Mouse (Mus musculus) forebrain, postnatal 0 days (tissue): ENCODE measurements at regions not wholly inside any gene's neighbourhood (a gene's known extent, or its start where the extent isn't known, plus 50 kb on each side); places are given as distances from the start of the nearest gene placed in this dataset.
A peak's percentile ranks its signal among the peaks of the same experiment; 100 is the strongest.

Experiments used
- ATAC-seq: fragments of 200-750 bp; cut with Nextera tagmentation; 2 replicates; pipeline ENCODE4 v1.8.0; 2017; ENCODE audit warnings: mild to moderate bottlenecking, moderate library complexity
- DNase-seq: peaks from one replicate; pipeline ENCODE4 v3.0.0-alpha.2; 2015
- H3K27ac ChIP-seq: fragments of 300-500 bp; sonication (generic); 2 replicates; pipeline ENCODE4 v1.5.1; 2014; ENCODE audit warnings: low read depth, mild to moderate bottlenecking, antibody characterized with exemption, low read length, moderate library complexity, mixed read lengths
- H3K27me3 ChIP-seq: fragments of 300-500 bp; sonication (generic); 2 replicates; pipeline ENCODE4 v1.6.1; 2014; ENCODE audit warnings: mild to moderate bottlenecking, low read length, mixed read lengths; ENCODE audit not compliant: insufficient read depth
- H3K36me3 ChIP-seq: fragments of 300-500 bp; sonication (generic); 2 replicates; pipeline ENCODE4 v1.6.1; 2014; ENCODE audit warnings: mild to moderate bottlenecking, moderate library complexity; ENCODE audit not compliant: insufficient read depth
- H3K4me1 ChIP-seq: fragments of 300-500 bp; sonication (generic); 2 replicates; pipeline ENCODE4 v1.6.1; 2014; ENCODE audit warnings: antibody characterized with exemption; ENCODE audit not compliant: insufficient read depth
- H3K4me2 ChIP-seq: fragments of 300-500 bp; sonication (generic); 2 replicates; pipeline ENCODE4 v1.6.1; 2014; ENCODE audit warnings: low read depth, mild to moderate bottlenecking, moderate library complexity
- H3K4me3 ChIP-seq: fragments of 300-500 bp; sonication (generic); 2 replicates; pipeline ENCODE4 v1.5.1; 2014; ENCODE audit warnings: low read depth, low read length, mixed read lengths
- H3K9ac ChIP-seq: fragments of 300-500 bp; sonication (generic); 2 replicates; pipeline ENCODE4 v1.6.1; 2014; ENCODE audit warnings: mild to moderate bottlenecking
- H3K9me3 ChIP-seq: fragments of 300-500 bp; sonication (generic); 2 replicates; pipeline ENCODE4 v1.6.1; 2016; ENCODE audit warnings: low read length
- CTCF ChIP-seq: sonication (generic); IDR thresholded peaks from 2 replicates; pipeline ENCODE4 v1.5.1; 2016; ENCODE audit warnings: antibody characterized with exemption, control low read depth, low read depth
- WGBS: fragments of 180-500 bp; shearing (Covaris S2); extraction: QIAGEN DNeasy Blood & Tissue Kit; methylation state at CpG from one replicate; pipeline ENCODE4 v1.1.7; 2014; 5-methylcytosine and 5-hydroxymethylcytosine counted together

DNA sequence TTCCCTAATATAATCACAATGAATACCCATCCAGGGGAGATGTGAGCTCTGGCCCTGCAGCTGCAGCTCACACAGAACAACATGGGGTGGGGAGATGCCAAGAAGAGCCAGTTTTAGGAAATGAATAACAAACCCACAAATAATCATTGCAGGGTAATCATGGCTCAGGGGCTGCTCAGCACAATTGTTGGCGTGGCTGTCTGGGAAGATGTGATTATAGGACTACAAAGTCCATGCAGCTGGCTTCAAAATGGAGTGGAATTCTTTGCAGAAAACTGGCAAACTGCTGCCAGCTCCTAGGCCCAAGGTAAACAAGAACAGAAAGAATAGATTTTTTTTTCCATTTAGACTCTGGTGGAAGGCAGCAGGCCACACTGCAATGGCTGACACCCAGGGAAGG, 343.6 kb downstream of the Nuf2 start:
- Histone ChIP-seq H3K9ac (no peak overlapping the region), H3K4me1 (no peaks in the 10 kb centered on the region), H3K4me3 (no peak overlapping the region), H3K9me3 (no peaks in the 10 kb centered on the region), H3K27me3 (no peaks in the 10 kb centered on the region), H3K27ac (no peak overlapping the region), H3K4me2 (no peak overlapping the region), H3K36me3 (no peaks in the 10 kb centered on the region)
- DNase-seq (peak; percentile 64), ATAC-seq (peak; percentile 95)
- WGBS: 25% methylated on average over 1 of the region's 1 CpGs
- TF ChIP-seq CTCF: no peak

DNA sequence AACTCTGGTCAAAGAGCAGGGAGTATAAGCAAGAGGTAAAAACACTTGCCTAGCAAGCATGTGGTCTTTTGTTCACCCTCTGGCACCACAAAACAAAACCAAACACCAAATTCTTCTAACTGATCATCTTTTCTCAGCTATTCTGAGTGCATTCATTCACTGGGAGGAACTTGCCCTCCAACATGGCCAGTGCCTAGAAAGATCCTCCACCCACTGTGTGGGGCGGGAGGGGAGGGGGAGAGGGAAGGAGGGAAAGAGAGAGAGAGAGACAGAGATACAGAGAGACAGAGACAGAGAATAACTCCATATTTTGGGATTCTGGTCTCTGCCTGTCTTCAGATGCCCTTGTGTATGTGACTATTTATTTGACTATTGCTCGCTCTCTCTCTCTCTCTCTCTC, 360.9 kb downstream of the Nuf2 start:
- DNase-seq: no peak
- Histone ChIP-seq H3K4me1 (no peaks in the 10 kb centered on the region), H3K4me2 (no peak overlapping the region), H3K36me3 (no peaks in the 10 kb centered on the region), H3K9ac (no peak overlapping the region), H3K4me3 (no peak overlapping the region), H3K9me3 (no peaks in the 10 kb centered on the region), H3K27ac (no peak overlapping the region), H3K27me3 (no peaks in the 10 kb centered on the region)
- WGBS: 81% methylated on average over 2 of the region's 2 CpGs
- no peak for ATAC-seq
- TF ChIP-seq CTCF: no peak

DNA sequence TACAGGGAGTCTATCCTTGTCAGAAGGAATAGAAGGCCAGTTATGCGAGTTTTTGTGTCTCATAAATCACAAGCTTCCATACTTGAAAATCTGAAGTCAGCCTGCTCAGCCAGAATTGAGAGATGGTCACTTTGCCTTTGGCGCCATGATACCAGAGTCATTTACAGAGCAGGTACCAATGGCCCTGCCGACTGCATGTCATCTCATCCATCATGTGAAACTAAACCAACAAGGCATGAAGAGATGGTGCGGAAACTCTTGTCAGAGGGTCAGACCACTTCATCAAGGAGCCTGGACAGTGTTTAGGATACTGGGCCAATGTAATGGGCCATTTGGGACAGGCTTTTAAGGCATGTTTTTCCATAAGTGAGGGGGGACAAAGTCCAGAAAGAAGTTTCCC, 363.2 kb downstream of the Nuf2 start:
- Histone ChIP-seq H3K36me3 (no peaks in the 10 kb centered on the region), H3K9ac (no peak overlapping the region), H3K27ac (no peak overlapping the region), H3K9me3 (no peaks in the 10 kb centered on the region), H3K4me3 (no peak overlapping the region), H3K27me3 (no peaks in the 10 kb centered on the region), H3K4me2 (no peak overlapping the region), H3K4me1 (no peaks in the 10 kb centered on the region)
- no peak for DNase-seq
- no peak for TF ChIP-seq CTCF
- WGBS: 94% methylated on average over 4 of the region's 4 CpGs
- no peak for ATAC-seq

DNA sequence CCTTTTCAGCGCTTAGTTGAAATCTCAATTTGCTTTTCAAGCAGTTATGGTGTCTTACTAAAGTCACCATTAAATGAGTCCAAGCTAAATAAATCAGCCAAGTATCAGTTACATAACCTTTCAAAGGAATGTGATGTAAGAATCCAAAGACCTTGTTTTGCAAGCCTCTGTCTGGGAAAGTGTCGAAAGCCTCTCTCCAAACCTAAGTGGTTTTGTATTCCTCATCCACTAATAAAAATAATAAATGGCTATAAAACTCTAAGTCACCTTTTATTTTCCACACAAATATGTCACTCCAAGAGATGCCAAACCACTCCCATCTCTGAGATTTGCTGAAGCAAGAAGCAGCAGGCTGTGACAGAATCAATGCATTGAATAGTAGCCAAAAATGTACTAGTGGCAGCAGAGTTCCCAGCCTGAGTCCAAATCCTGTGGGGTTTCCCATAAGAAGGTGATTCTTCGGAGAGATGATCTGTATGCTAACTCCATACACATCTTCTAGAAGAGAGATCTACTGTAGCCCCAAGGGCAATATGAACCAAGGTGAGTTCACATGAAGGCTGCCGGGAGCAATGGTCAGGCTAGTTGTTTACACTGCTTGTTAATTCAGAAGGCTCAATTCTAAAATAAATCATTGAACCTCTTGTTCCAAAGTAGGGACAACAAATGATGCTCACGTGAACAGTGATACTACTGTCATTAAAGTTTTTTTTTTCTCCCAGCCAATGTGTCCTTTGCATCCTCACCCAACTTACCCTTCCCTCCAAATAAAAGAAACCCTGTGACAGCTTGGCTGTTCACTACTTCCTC, 365.0 kb downstream of the Nuf2 start:
- H3K27ac ChIP-seq: no peak overlapping the region
- no peaks in the 10 kb centered on the region for H3K27me3 ChIP-seq
- no peaks in the 10 kb centered on the region for H3K36me3 ChIP-seq
- 86% methylated on average over 5 of the region's 5 CpGs for WGBS
- ATAC-seq: no peak
- no peak overlapping the region for H3K4me3 ChIP-seq
- no peak overlapping the region for H3K4me2 ChIP-seq
- no peak overlapping the region for H3K9ac ChIP-seq
- no peaks in the 10 kb centered on the region for H3K4me1 ChIP-seq
- DNase-seq: no peak
- no peak for TF ChIP-seq CTCF
- H3K9me3 ChIP-seq: no peaks in the 10 kb centered on the region

DNA sequence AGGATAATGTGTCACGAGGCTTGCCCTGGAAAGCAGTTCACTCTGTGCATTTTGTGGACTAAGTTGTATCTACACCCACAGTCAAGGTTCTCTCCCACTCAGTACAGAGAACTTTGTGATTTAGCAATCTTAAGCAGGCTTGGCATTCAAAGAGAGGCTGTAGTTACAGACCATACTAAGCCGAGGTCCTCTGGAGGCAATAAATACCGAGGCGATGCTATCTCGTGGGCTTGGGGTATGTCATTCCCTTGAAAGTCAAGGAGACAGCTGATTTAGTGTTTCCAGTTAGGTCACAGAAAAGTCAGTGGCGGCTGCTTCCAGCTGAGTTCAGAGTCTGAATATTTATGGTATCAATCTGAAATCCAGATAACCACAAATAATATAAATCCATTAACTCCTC, 370.4 kb downstream of the Nuf2 start:
- H3K36me3 ChIP-seq: no peaks in the 10 kb centered on the region
- H3K27ac ChIP-seq: no peak overlapping the region
- H3K27me3 ChIP-seq: no peaks in the 10 kb centered on the region
- H3K9ac ChIP-seq: no peak overlapping the region
- no peak for TF ChIP-seq CTCF
- WGBS: 86% methylated on average over 6 of the region's 6 CpGs
- H3K4me1 ChIP-seq: no peaks in the 10 kb centered on the region
- DNase-seq (no peak), ATAC-seq (no peak)
- no peak overlapping the region for H3K4me2 ChIP-seq
- no peak overlapping the region for H3K4me3 ChIP-seq
- no peaks in the 10 kb centered on the region for H3K9me3 ChIP-seq

DNA sequence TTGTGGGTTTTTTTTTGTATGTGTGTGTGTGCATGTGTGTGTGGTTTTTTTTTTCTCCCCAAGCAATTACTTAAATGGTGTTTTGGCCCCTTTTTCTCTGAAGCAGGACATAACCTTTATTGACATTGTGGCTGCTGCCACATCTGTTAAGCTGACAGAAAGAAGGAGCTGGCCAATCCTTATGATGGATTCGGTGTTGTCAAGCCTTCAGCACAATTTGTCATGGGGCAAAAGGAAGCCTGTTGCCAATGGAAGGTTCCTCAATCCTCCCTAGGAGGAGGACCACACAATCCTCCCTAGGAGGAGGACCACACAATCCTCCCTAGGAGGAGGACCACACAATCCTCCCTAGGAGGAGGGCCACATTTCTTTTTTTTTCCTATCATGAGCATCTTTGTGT, 371.0 kb downstream of the Nuf2 start:
- Histone ChIP-seq H3K9ac (no peak overlapping the region), H3K27me3 (no peaks in the 10 kb centered on the region), H3K4me1 (no peaks in the 10 kb centered on the region), H3K4me2 (no peak overlapping the region), H3K9me3 (no peaks in the 10 kb centered on the region), H3K36me3 (no peaks in the 10 kb centered on the region), H3K4me3 (no peak overlapping the region), H3K27ac (no peak overlapping the region)
- TF ChIP-seq CTCF: no peak
- WGBS: 96% methylated on average over 1 of the region's 1 CpGs
- DNase-seq: no peak
- ATAC-seq: no peak

DNA sequence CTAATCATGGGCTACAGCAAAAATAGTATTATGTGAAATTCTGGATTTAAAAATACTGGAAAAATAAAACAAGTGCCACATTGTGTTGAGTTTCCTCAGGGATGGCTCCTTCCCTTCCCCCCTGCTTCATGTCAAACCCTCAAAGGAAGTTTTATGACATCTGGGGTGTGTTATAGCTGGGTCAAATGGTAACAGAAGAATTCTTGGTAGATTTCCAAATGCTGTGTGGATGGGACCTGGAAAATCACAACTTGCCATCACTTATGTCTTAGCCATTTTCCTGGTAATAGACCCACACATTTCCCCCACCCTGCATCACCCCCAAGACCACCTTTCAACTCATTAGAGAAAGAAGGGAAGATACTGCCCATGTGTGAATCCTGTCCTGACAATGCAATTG, 371.5 kb downstream of the Nuf2 start:
- Histone ChIP-seq H3K4me2 (no peak overlapping the region), H3K27ac (no peak overlapping the region), H3K9me3 (no peaks in the 10 kb centered on the region), H3K9ac (no peak overlapping the region), H3K4me1 (no peaks in the 10 kb centered on the region), H3K36me3 (no peaks in the 10 kb centered on the region), H3K4me3 (no peak overlapping the region), H3K27me3 (no peaks in the 10 kb centered on the region)
- no peak for TF ChIP-seq CTCF
- DNase-seq (no peak), ATAC-seq (no peak)
